In the genomic region with DNA sequence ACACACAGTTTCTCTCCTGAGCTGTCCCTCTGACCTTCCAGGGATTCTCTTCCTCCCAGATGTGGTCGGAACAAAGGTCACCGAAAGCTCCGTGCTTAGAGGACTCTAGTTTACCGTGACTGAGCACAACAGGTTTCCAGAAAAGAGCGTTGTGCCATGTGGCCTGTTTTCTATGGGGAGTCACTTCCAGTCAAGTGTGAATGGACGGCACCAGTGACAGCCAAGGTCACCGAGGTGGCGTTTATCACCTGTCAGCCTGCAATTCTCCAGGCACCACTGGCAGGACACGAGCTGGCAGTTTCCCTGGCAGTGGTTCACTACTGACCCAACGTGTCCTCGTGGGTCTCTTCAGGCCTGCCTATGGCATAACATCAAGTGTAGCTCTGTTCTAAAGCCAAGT, we compare ENCODE assay signal across 12 mouse cellular contexts. TPM values are rescaled to one million over a fixed set of nuclear protein-coding genes. Genes with fewer than 3 reads are reported as not detected.
DNase-seq lines count a peak whose midpoint lies in the region; ATAC-seq lines count a peak whose summit lies in the region.
"Had no signal": no experiment of that assay in that cellular context is flagged by ENCODE, and none has a peak within 500 bp of the region (broad histone marks: within the 10 kb centered on the region; RNA-seq: fewer than 3 reads in every experiment).

No protein-coding gene starts in this region.

- intact Hi-C loops in left cerebral cortex, postnatal 25 days (cut with DNase I): no loop called here

- DNase-seq in heart, adult 9 months (ENCODE audit: low spot score in 2 of 2): peak; percentile 80 to 86
- DNase-seq in liver, embryonic 11.5 days (ENCODE audit: low spot score): no peak
- DNase-seq in MN1 (ENCODE audit: low spot score): no peak
- DNase-seq in left cerebral cortex, postnatal 25 days (ENCODE audit: low spot score in 2 of 2): no peak
- no peak for DNase-seq in cerebellum, adult 9-11 months
- DNase-seq: cerebellum, adult 18-20 months; thymus, adult 2 months had no signal

- WGBS in intestine, embryonic 16.5 days: 59% methylated on average over 11 of the region's 11 CpGs
- WGBS in liver, embryonic 11.5 days: 61% methylated on average over 11 of the region's 11 CpGs

- H3K9ac ChIP-seq in intestine, embryonic 16.5 days (ENCODE audit: low read depth, low read length): peak overlapping the region; percentile 11; the same call in 1 of the 2 replicates
- peak overlapping the region; percentile 32 for H3K9ac ChIP-seq in liver, embryonic 11.5 days (ENCODE audit: low read depth, low read length)
- H3K9ac ChIP-seq: embryonic facial prominence, embryonic 13.5 days; limb, embryonic 12.5 days; neural tube, embryonic 13.5 days had no signal

- peak overlapping the region; percentile 1; the same call in 1 of the 2 replicates for H3K27ac ChIP-seq in brown adipose tissue, adult 24 weeks (replicated peaks; ENCODE audit: low read depth, low read length)
- peak overlapping the region; percentile 79 for H3K27ac ChIP-seq in intestine, embryonic 16.5 days (ENCODE audit: low read length)
- H3K27ac ChIP-seq in liver, embryonic 11.5 days (ENCODE audit: low read depth, low read length): peak overlapping the region; percentile 72
- H3K27ac ChIP-seq: embryonic facial prominence, embryonic 13.5 days; limb, embryonic 12.5 days; neural tube, embryonic 13.5 days had no signal

- no peak overlapping the region for H3K4me2 ChIP-seq in intestine, embryonic 16.5 days (ENCODE audit: low read depth, low read length)
- H3K4me2 ChIP-seq in liver, embryonic 11.5 days: peak overlapping the region; percentile 43
- H3K4me2 ChIP-seq: embryonic facial prominence, embryonic 13.5 days; limb, embryonic 12.5 days; neural tube, embryonic 13.5 days had no signal

- no peak overlapping the region for H3K4me3 ChIP-seq in brown adipose tissue, adult 24 weeks (ENCODE audit: insufficient read depth, low read depth, low read length)
- H3K4me3 ChIP-seq in intestine, embryonic 16.5 days (ENCODE audit: low read length): no peak overlapping the region
- peak overlapping the region; percentile 12; the same call in 1 of the 2 replicates for H3K4me3 ChIP-seq in liver, embryonic 11.5 days (ENCODE audit: low read depth, low read length)
- H3K4me3 ChIP-seq: embryonic facial prominence, embryonic 13.5 days; limb, embryonic 12.5 days; neural tube, embryonic 13.5 days had no signal

- ATAC-seq in intestine, embryonic 16.5 days: no peak
- ATAC-seq in liver, embryonic 11.5 days (replicated peaks; ENCODE audit: low FRiP score): no peak

- peaks cover 57% of the 10 kb centered on the region for H3K36me3 ChIP-seq in intestine, embryonic 16.5 days (ENCODE audit: control insufficient read depth, insufficient read depth, low read length)
- H3K36me3 ChIP-seq in liver, embryonic 11.5 days (ENCODE audit: control insufficient read depth, insufficient read depth, low read length): peaks cover 70% of the 10 kb centered on the region

- no peaks in the 10 kb centered on the region for H3K9me3 ChIP-seq in intestine, embryonic 16.5 days (ENCODE audit: control insufficient read depth, low read length)
- no peaks in the 10 kb centered on the region for H3K9me3 ChIP-seq in liver, embryonic 11.5 days (ENCODE audit: control insufficient read depth, low read length)
- H3K9me3 ChIP-seq: embryonic facial prominence, embryonic 13.5 days; limb, embryonic 12.5 days; neural tube, embryonic 13.5 days had no signal

- 0 out of 2 replicates have a peak, but pooled peaks cover 5% of the 10 kb centered on the region for H3K4me1 ChIP-seq in brown adipose tissue, adult 24 weeks (ENCODE audit: control insufficient read depth, insufficient read depth, insufficient read length, low read length)
- peaks cover 22% of the 10 kb centered on the region for H3K4me1 ChIP-seq in intestine, embryonic 16.5 days (ENCODE audit: control insufficient read depth, insufficient read depth, low read length)
- H3K4me1 ChIP-seq in liver, embryonic 11.5 days (replicated peaks; ENCODE audit: control insufficient read depth, insufficient read depth, low read length): peaks cover 40% of the 10 kb centered on the region

- H3K27me3 ChIP-seq in intestine, embryonic 16.5 days (replicated peaks; ENCODE audit: control insufficient read depth, insufficient read depth, low read length): no peaks in the 10 kb centered on the region
- no peaks in the 10 kb centered on the region for H3K27me3 ChIP-seq in liver, embryonic 11.5 days (replicated peaks; ENCODE audit: control insufficient read depth, insufficient read depth, low read length)
- H3K27me3 ChIP-seq: embryonic facial prominence, embryonic 13.5 days; limb, embryonic 12.5 days; neural tube, embryonic 13.5 days had no signal

RNA-seq across cellular contexts. Expression of a gene that starts 4.9 kb away (rescaled TPM):
- polyA plus RNA-seq in brown adipose tissue, adult 24 weeks (2012; ENCODE audit: insufficient read depth, insufficient read length, missing spikeins): 47.7 and 48.9 TPM in 2 replicates
- polyA plus RNA-seq in intestine, embryonic 16.5 days (2015; fragmentation: Nextera tagmentation; extraction: Ambion mirVana): 74.8 and 83.1 TPM in 2 replicates
- 109 and 111 TPM in 2 replicates for polyA plus RNA-seq in liver, embryonic 11.5 days (2014; fragmentation: Nextera tagmentation; extraction: Ambion mirVana)
- 10 to 100 TPM; 21.3 to 22.4 TPM for total RNA-seq in left cerebral cortex, postnatal 25 days (2021)

Comparison
In these comparisons a context has a peak if more than half of its experiments do, and no peak if none do; other contexts are left out.
1. H3K27ac ChIP-seq: peak in every context shown above with its lines; median percentile 79 in intestine, embryonic 16.5 days; 72 in liver, embryonic 11.5 days; 1 in brown adipose tissue, adult 24 weeks.
2. DNase-seq: peak in heart, adult 9 months (2 of 2); none in liver, embryonic 11.5 days (single experiment), MN1 (single experiment), left cerebral cortex, postnatal 25 days (0 of 2) and cerebellum, adult 9-11 months (single experiment).